Mouse (Mus musculus) kidney, adult 18-20 months (tissue): Measurements from ENCODE around the gene Drc7.
"Not testable (repeated sequence)": the region's sequence is repeated elsewhere in the genome, so short reads cannot be mapped to it uniquely, and the experiment has no call there.

Experiments
- DNase-seq: peaks from one replicate; pipeline ENCODE4 v3.0.0; 2021

Drc7 gene

GRCm38 (mm10) chr8:95054927-95055510 lies at the start of gene Drc7:
Drc7 (plus strand) TSS chr8:95055103.
- DNase-seq: no peak

DNA sequence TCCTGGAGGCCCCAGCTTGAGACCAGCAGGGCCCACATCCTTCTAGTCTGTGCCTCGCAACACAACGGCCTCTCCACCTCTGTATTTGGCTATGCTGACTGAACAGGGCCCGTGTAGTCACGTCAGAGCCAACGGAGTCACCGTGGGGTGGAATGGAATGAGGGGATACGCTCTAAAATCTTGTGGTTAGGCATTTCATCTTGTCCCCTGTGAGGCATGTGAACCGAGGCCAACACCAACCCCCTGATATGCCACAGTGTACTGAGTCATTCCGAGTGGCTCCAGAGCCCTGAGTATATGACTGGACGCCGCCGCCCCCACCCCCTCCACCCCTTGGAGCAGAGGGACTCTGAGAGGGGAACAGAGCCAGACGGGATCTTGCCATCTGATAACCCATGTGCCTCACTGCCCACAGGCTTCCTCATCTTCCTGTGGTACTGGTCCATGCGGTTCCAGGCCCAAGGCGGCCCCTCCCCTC lies 42.4 kb upstream of the Drc7 start:
- no peak for DNase-seq

DNA sequence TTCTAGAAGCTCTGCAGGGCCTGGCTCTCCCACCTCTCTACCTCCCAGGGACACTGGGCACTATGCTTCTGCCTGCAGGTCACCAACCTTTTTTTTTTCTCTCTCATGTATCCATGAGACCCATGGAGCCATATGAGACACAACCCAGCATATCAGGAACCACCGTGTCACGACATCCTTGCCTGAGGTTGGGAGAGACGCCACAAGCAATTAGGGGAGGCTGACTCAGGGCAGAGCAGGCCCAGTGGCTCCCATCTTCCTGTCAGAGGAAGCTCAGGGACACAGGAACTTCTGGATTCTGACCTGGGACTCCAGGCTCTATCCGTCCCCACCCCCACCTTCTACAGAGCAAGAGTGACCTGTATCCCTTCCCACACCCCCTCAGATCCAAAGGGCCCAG lies 39.0 kb upstream of the Drc7 start:
- DNase-seq: no peak

GRCm38 (mm10) chr8:95016684-95017083 lies 38.2 kb upstream of the Drc7 start:
- no peak for DNase-seq

DNA sequence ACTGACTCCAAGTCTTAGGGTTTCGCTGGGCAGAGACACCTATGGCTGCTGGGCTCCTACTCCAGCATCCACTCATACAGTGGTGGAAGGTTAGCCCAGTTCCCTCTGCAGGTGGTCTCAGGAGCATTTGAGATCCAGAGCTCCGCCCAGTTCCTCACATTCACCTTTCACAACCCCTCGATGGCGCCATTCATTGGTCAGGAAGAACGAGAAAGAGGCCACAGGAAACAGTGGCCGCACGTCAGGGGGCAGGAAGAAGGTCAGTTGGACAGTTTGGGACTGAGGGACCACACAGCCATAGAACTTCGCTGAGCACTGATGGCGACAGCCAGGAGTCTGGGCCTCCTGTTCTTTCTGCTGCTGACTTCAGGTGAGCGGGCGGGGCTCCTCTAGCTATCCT lies 37.5 kb upstream of the Drc7 start, which contains the start of gene Adgrg3:
Gene Adgrg3, plus strand, starts transcription at position 242 of the 400 bp plus-strand sequence.
- DNase-seq: no peak

DNA sequence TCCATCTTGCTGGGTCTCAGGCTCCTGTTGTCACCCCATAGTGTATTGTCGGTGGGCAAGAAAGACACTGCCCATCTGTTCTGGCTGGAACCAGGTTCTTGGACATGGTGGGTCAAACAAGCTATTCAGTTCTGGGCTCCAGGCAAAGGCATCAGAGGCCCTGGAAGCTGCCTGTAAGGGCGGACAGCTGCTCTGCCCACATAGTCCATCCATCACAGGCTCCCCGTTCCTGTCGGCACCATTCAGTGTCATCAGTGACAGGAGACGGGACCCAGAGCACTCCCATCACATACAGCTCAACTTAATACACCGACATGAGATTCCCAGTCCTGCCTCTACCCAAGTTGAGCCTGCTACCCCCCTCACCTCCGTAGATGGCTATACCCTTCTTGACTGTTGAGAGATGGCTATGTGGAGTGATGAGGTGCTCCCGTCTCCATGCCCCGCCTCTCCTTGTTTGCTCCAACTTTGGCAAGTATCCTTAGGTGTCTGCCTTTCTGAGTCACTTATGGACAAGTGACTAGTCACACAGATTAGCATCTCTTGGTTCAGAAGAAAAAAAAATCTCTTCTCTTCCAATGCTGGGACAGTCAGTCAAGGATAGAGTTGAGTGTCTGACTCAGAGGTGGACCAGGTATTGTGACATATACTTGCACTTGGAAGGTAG lies 36.8 kb upstream of the Drc7 start:
- no peak for DNase-seq

DNA sequence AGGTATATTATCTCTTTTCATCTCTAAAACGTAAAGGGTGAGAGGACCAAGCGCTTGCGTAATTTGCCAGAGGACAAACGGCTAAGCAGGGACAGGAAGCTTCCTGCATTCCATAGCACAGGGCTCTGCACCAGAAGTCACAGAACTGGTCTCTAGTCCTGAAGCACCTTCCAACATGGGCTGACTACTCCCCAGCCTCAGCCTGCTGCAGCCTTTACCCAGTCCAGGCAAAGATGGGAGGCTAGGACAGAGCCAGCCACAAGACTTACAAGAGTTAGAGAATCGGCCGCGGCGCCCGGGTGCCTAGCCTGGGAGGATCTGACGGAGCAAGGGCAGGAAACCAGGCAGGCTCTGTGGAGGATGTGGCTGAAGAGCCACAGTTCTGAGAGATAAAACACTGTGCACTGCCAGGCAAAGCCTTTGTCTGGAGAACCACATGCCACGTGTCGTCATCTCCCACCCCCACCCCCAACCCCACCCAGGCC lies 34.6 kb upstream of the Drc7 start:
- peak; percentile 48 for DNase-seq

DNA sequence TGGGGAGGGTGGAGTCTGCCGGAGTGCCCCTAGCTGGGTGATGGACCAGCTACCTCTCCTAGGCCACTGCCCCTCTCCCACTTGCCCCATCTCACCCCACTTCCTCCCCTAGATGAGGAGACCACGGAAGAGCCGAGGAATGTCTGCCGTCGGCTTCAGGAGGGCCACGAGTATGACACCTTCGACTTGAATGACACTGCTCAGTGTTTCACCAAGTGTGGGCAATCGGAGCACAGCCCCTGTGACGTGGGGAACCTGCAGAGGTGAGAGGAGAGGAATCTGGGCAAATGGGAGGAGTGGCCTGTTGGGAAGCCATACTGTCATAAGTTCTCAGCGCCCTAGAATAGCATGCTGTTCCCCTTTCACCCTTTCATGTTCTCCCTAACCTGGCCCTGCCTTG lies 34.1 kb upstream of the Drc7 start:
- no peak for DNase-seq

- DNase-seq: no peak
These were observed 31.7 kb upstream of the Drc7 start for GRCm38 (mm10) chr8:95023201-95023600.

- DNase-seq: no peak
These were observed 30.5 kb upstream of the Drc7 start for GRCm38 (mm10) chr8:95024387-95024786.

DNA sequence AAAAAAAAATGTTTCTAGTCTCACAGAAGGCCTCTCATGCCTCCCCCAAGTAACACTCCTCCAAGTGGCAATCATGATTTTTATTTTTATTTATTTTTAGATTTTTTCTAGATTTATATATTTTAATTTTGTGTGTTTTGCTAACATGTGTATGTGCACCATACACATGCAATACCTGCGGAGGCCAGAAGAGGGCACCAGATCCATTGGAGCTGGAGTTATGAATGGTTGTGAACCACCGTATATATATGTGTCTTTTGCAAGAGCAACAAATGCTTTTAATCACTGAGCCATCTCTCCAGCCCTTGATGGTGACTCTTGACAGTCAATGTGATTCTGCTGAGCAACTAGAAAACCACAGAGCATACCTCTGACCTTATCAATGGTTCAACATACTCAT lies 29.5 kb upstream of the Drc7 start:
- peak; percentile 48 for DNase-seq

DNA sequence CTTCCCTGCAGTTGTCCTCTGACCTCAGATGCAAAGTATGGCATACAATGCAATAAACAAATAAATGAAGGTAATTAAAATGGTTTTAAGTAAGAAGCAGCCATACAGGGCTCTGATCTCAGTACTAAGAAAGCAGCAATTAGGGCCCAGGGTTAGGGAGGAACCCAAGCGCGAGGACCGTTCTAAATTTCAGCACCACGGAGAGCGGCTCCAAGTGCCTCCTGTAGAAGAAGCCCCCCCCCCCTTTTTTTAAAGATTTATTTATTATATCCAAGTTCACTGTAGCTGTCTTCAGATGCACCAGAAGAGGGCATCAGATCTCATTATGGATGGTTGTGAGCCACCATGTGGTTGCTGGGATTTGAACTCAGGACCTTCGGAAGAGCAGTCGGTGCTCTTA lies 26.5 kb upstream of the Drc7 start:
- not testable (repeated sequence) for DNase-seq

GRCm38 (mm10) chr8:95037106-95037925 lies 17.6 kb upstream of the Drc7 start:
- no peak for DNase-seq

DNA sequence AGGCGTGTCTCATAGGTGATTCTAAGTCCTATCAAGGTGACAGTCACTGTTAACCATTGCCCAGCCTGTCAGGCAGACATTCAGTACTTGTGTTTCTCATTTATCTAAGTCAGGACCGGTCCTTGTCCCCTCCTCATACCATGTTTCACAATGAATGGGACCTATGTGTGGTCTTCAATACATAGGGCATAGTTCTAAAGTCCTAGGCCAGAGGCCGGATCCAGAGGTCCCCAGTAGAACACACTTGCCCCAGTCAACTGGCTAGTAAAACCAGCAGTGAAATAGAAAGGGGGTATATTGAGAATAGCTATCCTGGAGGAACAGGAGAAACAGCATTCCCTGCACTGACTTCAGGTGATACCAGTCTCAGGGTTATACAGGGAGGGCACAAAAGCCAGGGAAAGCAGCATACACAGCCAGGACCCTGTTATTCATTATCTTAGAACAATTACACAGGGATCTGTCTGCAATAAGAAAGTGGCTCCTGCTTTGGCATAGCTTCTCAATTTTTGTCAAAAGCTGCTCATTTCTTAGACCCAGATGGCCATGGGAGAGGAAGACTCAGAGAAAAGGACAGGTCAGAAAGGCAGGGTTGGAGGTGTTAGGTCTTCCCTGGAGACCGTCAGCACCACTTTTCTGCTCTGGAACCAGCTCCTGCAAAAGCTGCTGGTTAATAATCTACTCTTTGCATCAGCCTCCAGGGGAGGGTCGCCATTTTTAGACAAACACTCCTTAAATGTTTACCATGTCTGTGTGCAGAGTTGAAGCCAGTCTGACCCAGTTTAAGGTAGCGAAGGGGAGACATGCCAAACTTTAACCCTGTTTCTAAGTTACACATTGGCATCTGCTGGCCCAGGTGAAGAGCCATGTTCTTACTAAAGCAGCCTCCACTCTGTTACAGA lies 12.8 kb upstream of the Drc7 start:
- DNase-seq: peak; percentile 49

DNA sequence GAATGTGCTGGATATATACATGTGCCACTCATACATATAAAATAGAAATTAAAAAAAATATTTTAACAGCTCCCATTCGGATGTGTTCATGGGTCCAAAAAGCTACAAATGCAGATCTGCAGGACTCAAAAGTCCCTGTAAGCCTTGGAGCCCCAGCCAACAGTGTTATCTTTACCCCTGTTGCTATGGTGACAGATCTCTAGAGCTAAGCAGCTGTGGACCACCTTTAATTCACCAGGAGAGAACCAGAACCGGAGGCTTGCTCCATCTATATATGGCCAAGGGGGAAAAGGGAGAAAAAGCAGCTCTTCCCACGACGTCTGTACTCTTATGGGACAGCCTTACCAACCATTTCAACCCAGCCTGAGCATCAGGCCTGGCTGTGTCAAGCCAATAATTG lies 10.1 kb upstream of the Drc7 start:
- DNase-seq: no peak

GRCm38 (mm10) chr8:95046982-95047381 lies 7.9 kb upstream of the Drc7 start:
- no peak for DNase-seq

GRCm38 (mm10) chr8:95047884-95048680 lies 6.8 kb upstream of the Drc7 start:
- DNase-seq: no peak

GRCm38 (mm10) chr8:95049636-95050035 lies 5.3 kb upstream of the Drc7 start:
- no peak for DNase-seq

DNA sequence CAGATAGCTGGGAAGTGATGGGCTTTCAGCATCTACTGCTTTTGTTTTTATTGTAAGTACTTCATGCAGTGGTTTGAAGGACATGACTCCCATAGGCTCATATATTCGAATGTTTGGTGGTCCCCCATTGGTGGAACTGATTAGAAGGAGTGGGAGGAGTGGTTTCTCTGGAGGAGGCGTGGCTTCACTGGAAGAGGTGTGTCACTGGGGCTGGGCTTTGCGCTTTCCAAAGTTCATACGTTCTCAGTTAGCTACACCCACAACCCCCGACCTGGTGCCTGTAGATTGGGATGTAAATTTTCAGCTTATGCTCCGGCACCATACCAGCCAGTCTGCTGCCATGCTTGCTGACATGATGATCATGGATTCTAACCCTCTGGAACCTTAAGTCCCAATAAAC lies 465 bp upstream of the Drc7 start:
- no peak for DNase-seq

GRCm38 (mm10) chr8:95056414-95056813 lies 1.5 kb downstream of the Drc7 start:
- no peak for DNase-seq

- no peak for DNase-seq
These were observed 3.8 kb downstream of the Drc7 start for GRCm38 (mm10) chr8:95058661-95059060.
